Mouse (Mus musculus) megakaryocyte, embryonic 14.5 days (primary cell): ENCODE measurements at regions not wholly inside any gene's neighbourhood (a gene's known extent, or its start where the extent isn't known, plus 50 kb on each side); places are given as distances from the start of the nearest gene placed in this dataset.

Source experiments
- FLI1 ChIP-seq: IDR thresholded peaks from 2 replicates; pipeline ENCODE4 v1.6.1; 2012; ENCODE audit warnings: low read length, inconsistent platforms, mixed read lengths
- GATA1 ChIP-seq: IDR thresholded peaks from 3 replicates; pipeline ENCODE4 v1.6.1; 2012; ENCODE audit warnings: mixed read lengths, low read length, inconsistent platforms, borderline replicate concordance

GRCm38 (mm10) chr15:67626704-67627287 lies 1126.1 kb upstream of the Lrrc6 start:
- no peak for TF ChIP-seq GATA1
- TF ChIP-seq FLI1 = no peak
